Mouse (Mus musculus) thymus, adult 2 months (tissue): Measurements from ENCODE around the gene Rufy2.

Source experiments
- CTCF ChIP-seq: fragments of 200-500 bp; IDR thresholded peaks from 2 replicates; pipeline ENCODE4 v1.5.1; 2012; ENCODE audit warnings: mild to moderate bottlenecking, control low read depth, low read length, moderate library complexity, borderline replicate concordance; ENCODE audit not compliant: control insufficient read depth, poor library complexity, insufficient read depth; ENCODE audit errors: extremely low read depth
- POLR2A ChIP-seq: fragments of 200-500 bp; IDR thresholded peaks from 2 replicates; pipeline ENCODE4 v1.6.1; 2012; ENCODE audit warnings: mild to moderate bottlenecking, low read length, control low read depth, moderate library complexity; ENCODE audit not compliant: control insufficient read depth, poor library complexity, insufficient read depth; ENCODE audit errors: extremely low read depth

- no peak for TF ChIP-seq CTCF
- TF ChIP-seq POLR2A: no peak
Observed at GRCm38 (mm10) chr10:63004556-63004955, 24.5 kb downstream of the Rufy2 start.
